In genomic region chr12:72679635-72680034, GRCm38 (mm10) we compare ENCODE assay signal across 21 mouse cellular contexts. TPM values are rescaled to one million over a fixed set of nuclear protein-coding genes. Genes with fewer than 3 reads are reported as not detected.
DNase-seq lines count a peak whose midpoint lies in the region; ATAC-seq and TF ChIP-seq lines count a peak whose summit lies in the region.
"Had no signal": no experiment of that assay in that cellular context is flagged by ENCODE, and none has a peak within 500 bp of the region (broad histone marks: within the 10 kb centered on the region; RNA-seq: fewer than 3 reads in every experiment).

No protein-coding gene starts in this region.

- TF ChIP-seq POLR2A in liver, adult 2 months (IDR thresholded peaks at IDR 0.05; ENCODE audit: extremely low read depth, insufficient read depth, low read length) = no peak
- no peak for TF ChIP-seq POLR2A in ES-Bruce4 (IDR thresholded peaks at IDR 0.05; ENCODE audit: insufficient read depth, low read length)

- H3K9me3 ChIP-seq in liver, embryonic 12.5 days (replicated peaks) = no peaks in the 10 kb centered on the region
- peaks cover 14% of the 10 kb centered on the region for H3K9me3 ChIP-seq in ES-Bruce4 (replicated peaks; ENCODE audit: control insufficient read depth, insufficient read depth, low read length, poor library complexity, severe bottlenecking)
- H3K9me3 ChIP-seq: embryonic facial prominence, embryonic 10.5 days; kidney, embryonic 15.5 days; liver, embryonic 15.5 days had no signal

- no peak for TF ChIP-seq EP300 in ES-Bruce4 (IDR thresholded peaks at IDR 0.05; ENCODE audit: insufficient read depth, low read depth, low read length)

- H3K9ac ChIP-seq in liver, adult 2 months (ENCODE audit: low read depth, low read length) = no peak overlapping the region
- H3K9ac ChIP-seq in liver, embryonic 12.5 days = no peak overlapping the region
- no peak overlapping the region for H3K9ac ChIP-seq in ES-Bruce4 (ENCODE audit: low read depth, poor library complexity, severe bottlenecking)
- H3K9ac ChIP-seq: kidney, embryonic 15.5 days; liver, embryonic 15.5 days had no signal

- H3K36me3 ChIP-seq in liver, adult 2 months (ENCODE audit: control insufficient read depth, insufficient read depth, low read length) = no peaks in the 10 kb centered on the region
- no peaks in the 10 kb centered on the region for H3K36me3 ChIP-seq in liver, embryonic 12.5 days
- no peaks in the 10 kb centered on the region for H3K36me3 ChIP-seq in ES-Bruce4 (ENCODE audit: control insufficient read depth, insufficient read depth, low read length, poor library complexity, severe bottlenecking)
- H3K36me3 ChIP-seq: embryonic facial prominence, embryonic 10.5 days; kidney, embryonic 15.5 days; liver, embryonic 15.5 days had no signal

- peak; percentile 41; the same call in 1 of the 2 replicates for TF ChIP-seq CTCF in liver, adult 2 months (IDR thresholded peaks at IDR 0.05; ENCODE audit: low read depth, low read length)
- peak; percentile 40 for TF ChIP-seq CTCF in ES-Bruce4 (IDR thresholded peaks at IDR 0.05; ENCODE audit: low read depth, low read length)

- H3K27ac ChIP-seq in liver, adult 2 months (replicated peaks; ENCODE audit: insufficient read depth, low read depth, low read length) = no peak overlapping the region
- no peak overlapping the region for H3K27ac ChIP-seq in liver, embryonic 12.5 days
- H3K27ac ChIP-seq in ES-Bruce4 (ENCODE audit: insufficient read depth, low read length) = no peak overlapping the region
- H3K27ac ChIP-seq: embryonic facial prominence, embryonic 10.5 days; kidney, embryonic 15.5 days; liver, embryonic 15.5 days had no signal

- H3K4me2 ChIP-seq in liver, embryonic 12.5 days = no peak overlapping the region
- H3K4me2 ChIP-seq: kidney, embryonic 15.5 days; liver, embryonic 15.5 days had no signal

- no peaks in the 10 kb centered on the region for H3K79me2 ChIP-seq in liver, adult 2 months (ENCODE audit: control insufficient read depth, insufficient read depth, low read length)

- WGBS in liver, adult 2 months = 70% methylated on average over 3 of the region's 3 CpGs
- 44% methylated on average over 3 of the region's 3 CpGs for WGBS in liver, embryonic 12.5 days (ENCODE audit: insufficient replicate concordance)

- H3K27me3 ChIP-seq in liver, adult 2 months (ENCODE audit: control insufficient read depth, insufficient read depth, low read length) = no peaks in the 10 kb centered on the region
- no peaks in the 10 kb centered on the region for H3K27me3 ChIP-seq in liver, embryonic 12.5 days (replicated peaks)
- H3K27me3 ChIP-seq in ES-Bruce4 (ENCODE audit: control insufficient read depth, insufficient read depth, low read length, poor library complexity, severe bottlenecking) = no peaks in the 10 kb centered on the region
- H3K27me3 ChIP-seq: kidney, embryonic 15.5 days; liver, embryonic 15.5 days had no signal

- no peak for ATAC-seq in CD4-positive, CD25-positive, alpha-beta regulatory T cell, adult 4 months
- no peak for ATAC-seq in liver, embryonic 12.5 days
- ATAC-seq: hindbrain, embryonic 16.5 days had no signal

- no peaks in the 10 kb centered on the region for H3K4me1 ChIP-seq in liver, adult 2 months (ENCODE audit: control insufficient read depth, insufficient read depth, low read length)
- H3K4me1 ChIP-seq in liver, embryonic 12.5 days = peaks cover 19% of the 10 kb centered on the region
- no peaks in the 10 kb centered on the region for H3K4me1 ChIP-seq in ES-Bruce4 (ENCODE audit: control insufficient read depth, insufficient read depth, low read length)
- H3K4me1 ChIP-seq: embryonic facial prominence, embryonic 10.5 days; kidney, embryonic 15.5 days had no signal

- H3K4me3 ChIP-seq in liver, adult 2 months (ENCODE audit: insufficient read depth, low read depth, low read length) = no peak overlapping the region
- H3K4me3 ChIP-seq in liver, embryonic 12.5 days = no peak overlapping the region
- H3K4me3 ChIP-seq in ES-Bruce4 (ENCODE audit: low read depth, low read length) = no peak overlapping the region
- H3K4me3 ChIP-seq: embryonic facial prominence, embryonic 10.5 days; kidney, embryonic 15.5 days; liver, embryonic 15.5 days; megakaryocyte, embryonic 14.5 days had no signal

- DNase-seq in CD4-positive, CD25-positive, alpha-beta regulatory T cell, adult 2 months (ENCODE audit: low read depth, low spot score) = peak; percentile 13
- DNase-seq in liver, adult 2 months (ENCODE audit: extremely low read depth, low read depth, low spot score) = peak; percentile 14
- DNase-seq in induced T-regulatory cell, adult 2 months (ENCODE audit: low read depth) = peak; percentile 30
- no peak for DNase-seq in embryo, embryonic 10 days (ENCODE audit: low spot score)
- no peak for DNase-seq in cerebellum, adult 11 months
- DNase-seq: cerebellum, postnatal 10 days; gastrocnemius, postnatal 25 days; heart, postnatal 10 days; right cerebral cortex, postnatal 14 days; thymus, postnatal 14 days had no signal

RNA-seq across cellular contexts. Expression of gene Dhrs7, which starts 14.9 kb away (rescaled TPM):
- polyA plus RNA-seq in CD4-positive, CD25-positive, alpha-beta regulatory T cell, adult 4 months (2017; shearing (Covaris generic)) = 100 to 1,000 TPM in 1 of 2 experiments, 10 to 100 TPM in 1; 92.5 to 103 TPM
- 58.5 and 70.3 TPM in 2 replicates for total RNA-seq in liver, adult 2 months (2014; rRNA removed)
- 37.2 and 41.8 TPM in 2 replicates for polyA plus RNA-seq in liver, adult 2 months (2012; rRNA removed)
- polyA plus RNA-seq in liver, embryonic 12.5 days (2016; fragmentation: Nextera tagmentation; extraction: Ambion mirVana) = 10.3 and 11.0 TPM in 2 replicates
- polyA plus RNA-seq in ES-Bruce4 (2011; ENCODE audit: insufficient read depth, insufficient read length, low read depth, missing spikeins) = 38.0 and 42.7 TPM in 2 replicates

RNA-seq across cellular contexts. Expression of gene Gm4756, which starts 30.2 kb away (rescaled TPM):
- polyA plus RNA-seq in CD4-positive, CD25-positive, alpha-beta regulatory T cell, adult 4 months (2017; shearing (Covaris generic)) = not detected
- 72.0 and 103 TPM in 2 replicates for total RNA-seq in liver, adult 2 months (2014; rRNA removed)
- 117 and 146 TPM in 2 replicates for polyA plus RNA-seq in liver, adult 2 months (2012; rRNA removed)
- not detected in 2 replicates for polyA plus RNA-seq in liver, embryonic 12.5 days (2016; fragmentation: Nextera tagmentation; extraction: Ambion mirVana)
- polyA plus RNA-seq in ES-Bruce4 (2011; ENCODE audit: insufficient read depth, insufficient read length, low read depth, missing spikeins) = 5.1 and 10.6 TPM in 2 replicates
- total RNA-seq: adrenal gland, adult 18-20 months; gastrocnemius, postnatal 25 days; heart, postnatal 10 days; layer of hippocampus, adult 8-10 months; left cerebral cortex, postnatal 10 days had no signal
- polyA plus RNA-seq: embryonic facial prominence, embryonic 10.5 days; hindbrain, embryonic 16.5 days; kidney, embryonic 15.5 days; liver, embryonic 15.5 days had no signal

Comparison
In these comparisons a context has a peak if more than half of its experiments do, and no peak if none do; other contexts are left out.
1. RNA of gene Gm4756, which starts 30.2 kb away (polyA plus RNA-seq): 117 to 146 TPM in liver, adult 2 months; 5.1 to 10.6 TPM in ES-Bruce4, not detected in CD4-positive, CD25-positive, alpha-beta regulatory T cell, adult 4 months and not detected in liver, embryonic 12.5 days; every median in the first group is over 10 times any median in the second.
2. DNase-seq: peak in CD4-positive, CD25-positive, alpha-beta regulatory T cell, adult 2 months (single experiment), liver, adult 2 months (single experiment) and induced T-regulatory cell, adult 2 months (single experiment); none in embryo, embryonic 10 days (single experiment) and cerebellum, adult 11 months (single experiment).